Mouse (Mus musculus) heart, postnatal 14 days (tissue): ENCODE measurements around the gene Hpd. TPM values are rescaled to one million over a fixed set of nuclear protein-coding genes. Genes with fewer than 3 reads are reported as not detected.

Source experiments
- DNase-seq, 2 experiments: peaks; one replicate each; pipeline ENCODE4 v3.0.0; 2021 to 2022
- intact Hi-C: fragments of 180-260 bp; cut with DNase I; formaldehyde crosslinking; loops from one replicate; pipeline ENCODE4 v1.15.1; 2025
- total RNA-seq, 2 experiments: library from RNA; stranded (reverse); gene quantifications; 2 replicates each; pipeline ENCODE4 v1.2.3; 2021

Hpd gene
- total RNA-seq, 2 experiments from 2014 or later = 0.41 TPM; not detected in 1

- DNase-seq = no peak
- intact Hi-C loops = no loop called here
Observed at GRCm38 (mm10) chr5:123125105-123125504, 57.4 kb downstream of the Hpd start.

- intact Hi-C loops = no loop called here
- no peak for DNase-seq
Observed at GRCm38 (mm10) chr5:123122181-123122580, 60.3 kb downstream of the Hpd start.

Other genes starting within 250 kb of the Hpd start
- gene Kdm2b, start 192.9 kb downstream of the Hpd start, total RNA-seq = 10 to 100 TPM; 16.9 to 17.3 TPM
- gene Orai1, start 167.7 kb downstream of the Hpd start, total RNA-seq = 10 to 100 TPM; 17.2 to 19.5 TPM
- under 1 TPM in 1 of 2 experiments, not detected in 1; 0.93 TPM for gene Morn3, start 135.7 kb downstream of the Hpd start, total RNA-seq
- gene Tmem120b, start 114.3 kb downstream of the Hpd start, total RNA-seq = 10 to 100 TPM; 10.6 to 12.1 TPM
- under 1 TPM; 0.48 to 0.61 TPM for gene Rhof, start 50.0 kb downstream of the Hpd start, total RNA-seq
- 10 to 100 TPM; 18.1 to 21.3 TPM for gene Setd1b, start 40.5 kb downstream of the Hpd start, total RNA-seq
- 10 to 100 TPM; 17.8 to 18.0 TPM for gene Psmd9, start 13.3 kb downstream of the Hpd start, total RNA-seq
- under 1 TPM; 0.81 to 0.93 TPM for gene Wdr66, start 69.4 kb upstream of the Hpd start, total RNA-seq
- 1 to 10 TPM; 9.1 to 9.5 TPM for gene Bcl7a, start 161.1 kb upstream of the Hpd start, total RNA-seq
- gene Mlxip, start 212.1 kb upstream of the Hpd start, total RNA-seq = 10 to 100 TPM; 29.0 to 29.9 TPM